Mouse (Mus musculus) ES-E14 (cell line): ENCODE measurements around the gene Rnpepl1. TPM values are rescaled to one million over a fixed set of nuclear protein-coding genes. Genes with fewer than 3 reads are reported as not detected.

Source experiments
- DNase-seq: peaks from one replicate; pipeline ENCODE4 v3.0.0-alpha.2; 2013; ENCODE audit warnings: low read depth, low spot score
- H3K27ac ChIP-seq: 2 replicates; pipeline ENCODE4 v1.5.1; 2012; ENCODE audit warnings: low read depth, mild to moderate bottlenecking, low read length, moderate library complexity, mixed read lengths; ENCODE audit not compliant: poor library complexity, insufficient read depth, severe bottlenecking
- H3K36me3 ChIP-seq: 2 replicates; pipeline ENCODE4 v1.6.1; 2012; ENCODE audit warnings: mild to moderate bottlenecking, low read length, moderate library complexity, mixed read lengths; ENCODE audit not compliant: control insufficient read depth, poor library complexity, insufficient read depth, severe bottlenecking
- H3K4me1 ChIP-seq, 2 experiments: fragments of 150-350 bp in 1 of 2; sonication (generic) in 1 of 2; 2 replicates each; pipeline ENCODE4 v1.6.1; 2012; ENCODE audit warnings: low read length in 2 of 2, mild to moderate bottlenecking in 1 of 2, mixed read lengths in 1 of 2; ENCODE audit not compliant: control insufficient read depth in 2 of 2, insufficient read depth in 2 of 2, poor library complexity in 1 of 2
- H3K4me3 ChIP-seq, 2 experiments: fragments of 150-350 bp in 1 of 2; sonication (generic) in 1 of 2; 2 replicates each; pipeline ENCODE4 v1.5.1; 2012; ENCODE audit warnings: low read length in 2 of 2, low read depth in 1 of 2, mild to moderate bottlenecking in 1 of 2, mixed read lengths in 1 of 2; ENCODE audit not compliant: insufficient read depth in 1 of 2, poor library complexity in 1 of 2, severe bottlenecking in 1 of 2
- H3K9ac ChIP-seq: 2 replicates; pipeline ENCODE4 v1.6.1; 2012; ENCODE audit warnings: low read depth, mild to moderate bottlenecking, low read length, mixed read lengths; ENCODE audit not compliant: poor library complexity, insufficient read depth, severe bottlenecking
- H3K9me3 ChIP-seq: fragments of 150-350 bp; sonication (generic); 2 replicates; pipeline ENCODE4 v1.6.1; 2012; ENCODE audit warnings: low read depth, mild to moderate bottlenecking, low read length; ENCODE audit not compliant: control insufficient read depth, insufficient read depth
- CHD2 ChIP-seq: IDR thresholded peaks from 2 replicates; pipeline ENCODE4 v1.6.1; 2014; ENCODE audit warnings: mild to moderate bottlenecking, low read depth, low read length, inconsistent platforms
- HCFC1 ChIP-seq: IDR thresholded peaks from 2 replicates; pipeline ENCODE4 v1.6.1; 2012; ENCODE audit warnings: low read length, inconsistent platforms, borderline replicate concordance; ENCODE audit not compliant: insufficient read depth
- MAFK ChIP-seq: IDR thresholded peaks from 2 replicates; pipeline ENCODE4 v1.6.1; 2014; ENCODE audit warnings: mild to moderate bottlenecking, low read depth, low read length, inconsistent platforms; ENCODE audit not compliant: insufficient read depth
- ZC3H11A ChIP-seq: IDR thresholded peaks from 2 replicates; pipeline ENCODE4 v1.6.1; 2012; ENCODE audit warnings: low read depth, mild to moderate bottlenecking, inconsistent platforms, low read length, borderline replicate concordance
- ZNF384 ChIP-seq: IDR thresholded peaks from 2 replicates; pipeline ENCODE4 v1.6.1; 2012; ENCODE audit warnings: low read depth, low read length, inconsistent platforms
- in situ Hi-C, 2 experiments: fragments of 600-800 bp; cut with MboI; formaldehyde crosslinking; loops; one replicate each; pipeline ENCODE4 v1.15.1; 2025; ENCODE audit warnings: low sequenced_read_pairs in 2 of 2, inconsistent platforms in 1 of 2; ENCODE audit not compliant: unreplicated experiment in 2 of 2
- total RNA-seq: library from RNA; depleted of rRNA; stranded (reverse); fragments of 300-350 nt; gene quantifications from 2 replicates; pipeline ENCODE4 v1.2.3, GENCODE M21; 2012

The Rnpepl1 gene
- total RNA-seq, 1 experiment: 15.8 TPM

- H3K36me3 ChIP-seq: no peaks in the 10 kb centered on the region
- H3K27ac ChIP-seq: no peak overlapping the region
- H3K4me1 ChIP-seq: no peaks in the 10 kb centered on the region
- H3K9me3 ChIP-seq: no peaks in the 10 kb centered on the region
- H3K4me3 ChIP-seq: no peak overlapping the region
- in situ Hi-C loops: no loop called here
- H3K9ac ChIP-seq: no peak overlapping the region
- no peak for TF ChIP-seq MAFK
- no peak for TF ChIP-seq ZC3H11A
- TF ChIP-seq ZNF384: no peak
- no peak for DNase-seq
Measured at GRCm38 (mm10) chr1:92878066-92878741, 32.4 kb upstream of the Rnpepl1 start.

GRCm38 (mm10) chr1:92879266-92879665 lies 31.3 kb upstream of the Rnpepl1 start:
- Histone ChIP-seq H3K4me3 (no peak overlapping the region), H3K27ac (no peak overlapping the region), H3K36me3 (no peaks in the 10 kb centered on the region), H3K9me3 (no peaks in the 10 kb centered on the region), H3K9ac (no peak overlapping the region), H3K4me1 (no peaks in the 10 kb centered on the region)
- TF ChIP-seq ZC3H11A (no peak), HCFC1 (no peak), CHD2 (no peak), MAFK (no peak), ZNF384 (no peak)
- in situ Hi-C loops: no loop called here
- DNase-seq: no peak

GRCm38 (mm10) chr1:92880101-92880500 lies 30.5 kb upstream of the Rnpepl1 start:
- Histone ChIP-seq H3K27ac (no peak overlapping the region), H3K9ac (no peak overlapping the region), H3K4me3 (no peak overlapping the region), H3K4me1 (no peaks in the 10 kb centered on the region), H3K9me3 (no peaks in the 10 kb centered on the region), H3K36me3 (no peaks in the 10 kb centered on the region)
- in situ Hi-C loops: no loop called here
- no peak for TF ChIP-seq ZC3H11A
- TF ChIP-seq MAFK: no peak
- DNase-seq: no peak

- no peak overlapping the region; the same call in 1 of the 2 replicates for H3K27ac ChIP-seq
- in situ Hi-C loops: no loop called here
- H3K4me1 ChIP-seq: no peaks in the 10 kb centered on the region
- DNase-seq: no peak
- H3K9ac ChIP-seq: no peak overlapping the region
- H3K9me3 ChIP-seq: no peaks in the 10 kb centered on the region
- no peak overlapping the region for H3K4me3 ChIP-seq
- no peak for TF ChIP-seq CHD2
- no peak for TF ChIP-seq HCFC1
- no peak for TF ChIP-seq ZC3H11A
- TF ChIP-seq ZNF384: no peak
- no peak for TF ChIP-seq MAFK
- H3K36me3 ChIP-seq: no peaks in the 10 kb centered on the region
Measured at GRCm38 (mm10) chr1:92881982-92882381, 28.6 kb upstream of the Rnpepl1 start.

DNA sequence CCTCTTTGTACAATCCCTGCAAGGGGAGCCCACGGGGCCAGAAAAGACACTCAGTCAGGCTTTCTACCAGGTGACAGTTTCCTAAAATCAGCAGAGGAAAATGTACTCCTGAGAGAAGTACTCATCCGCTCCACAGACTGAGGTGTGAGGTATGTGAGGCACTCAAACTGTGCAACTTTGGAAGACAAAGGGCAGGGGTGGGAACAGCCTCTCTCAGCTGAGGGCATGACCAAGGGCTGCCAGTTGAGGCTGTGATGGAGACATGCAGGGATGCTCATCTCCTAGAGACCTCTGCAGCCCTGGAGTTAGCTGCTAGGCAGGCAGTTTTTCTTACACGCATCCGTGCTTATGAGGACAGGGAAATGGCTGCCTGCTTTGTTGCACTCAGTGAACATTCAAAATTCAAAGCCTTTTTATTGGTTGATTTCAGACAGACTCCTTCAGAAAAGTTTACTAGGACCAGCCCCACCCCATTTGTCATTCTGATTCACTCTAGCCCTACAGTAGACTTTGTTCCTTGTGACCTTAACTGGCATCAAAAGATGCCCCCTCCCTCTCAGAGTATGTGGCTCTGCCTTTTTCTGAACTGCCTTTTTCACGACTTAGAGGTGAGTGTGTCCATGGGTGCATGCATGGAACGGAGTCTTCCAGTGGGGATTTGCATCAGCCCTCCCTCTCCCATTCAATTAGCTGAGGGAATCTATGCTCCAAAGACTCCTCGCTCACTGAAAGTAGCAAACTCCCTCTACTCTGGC lies 21.5 kb upstream of the Rnpepl1 start:
- no peaks in the 10 kb centered on the region for H3K36me3 ChIP-seq
- TF ChIP-seq HCFC1 (no peak), ZNF384 (no peak), CHD2 (no peak), ZC3H11A (no peak), MAFK (no peak)
- no peaks in the 10 kb centered on the region for H3K9me3 ChIP-seq
- H3K4me1 ChIP-seq: peaks cover 2 to 3% of the 10 kb centered on the region in 2 experiments; a peak in 2 of 4 replicates
- DNase-seq: no peak
- H3K4me3 ChIP-seq: no peak overlapping the region
- in situ Hi-C loops: no loop called here
- H3K27ac ChIP-seq: no peak overlapping the region
- H3K9ac ChIP-seq: no peak overlapping the region
